Mouse (Mus musculus) lung, postnatal 0 days (tissue): ENCODE data around the gene Catsper4. TPM values are rescaled to one million over a fixed set of nuclear protein-coding genes. Genes with fewer than 3 reads are reported as not detected.

Source experiments
- ATAC-seq: fragments of 200-750 bp; cut with Nextera tagmentation; 2 replicates; pipeline ENCODE4 v1.8.0; 2017; ENCODE audit warnings: moderate library complexity
- DNase-seq: peaks from one replicate; pipeline ENCODE4 v3.0.0-alpha.2; 2016; ENCODE audit warnings: low spot score
- H3K27ac ChIP-seq: fragments of 300-500 bp; sonication (generic); 2 replicates; pipeline ENCODE4 v1.5.1; 2014; ENCODE audit warnings: antibody characterized with exemption, mild to moderate bottlenecking, low read length, mixed read lengths
- H3K27me3 ChIP-seq: fragments of 300-500 bp; sonication (generic); replicated peaks from 2 replicates; pipeline ENCODE4 v1.6.1; 2014; ENCODE audit warnings: low read length, mixed read lengths; ENCODE audit not compliant: insufficient read depth
- H3K36me3 ChIP-seq: fragments of 300-500 bp; sonication (generic); 2 replicates; pipeline ENCODE4 v1.6.1; 2014; ENCODE audit warnings: low read length, mixed read lengths; ENCODE audit not compliant: insufficient read depth
- H3K4me1 ChIP-seq: fragments of 300-500 bp; sonication (generic); 2 replicates; pipeline ENCODE4 v1.6.1; 2014; ENCODE audit warnings: antibody characterized with exemption, low read depth, low read length, mixed read lengths; ENCODE audit not compliant: insufficient read depth
- H3K4me2 ChIP-seq: fragments of 300-500 bp; sonication (generic); replicated peaks from 2 replicates; pipeline ENCODE4 v1.6.1; 2014; ENCODE audit warnings: low read depth, mild to moderate bottlenecking, low read length, moderate library complexity, mixed read lengths
- H3K4me3 ChIP-seq: fragments of 300-500 bp; sonication (generic); 2 replicates; pipeline ENCODE4 v1.5.1; 2014; ENCODE audit warnings: low read depth, low read length
- H3K9ac ChIP-seq: fragments of 300-500 bp; sonication (generic); replicated peaks from 2 replicates; pipeline ENCODE4 v1.6.1; 2014; ENCODE audit warnings: low read depth, mild to moderate bottlenecking
- H3K9me3 ChIP-seq: fragments of 300-500 bp; sonication (generic); 2 replicates; pipeline ENCODE4 v1.6.1; 2016; ENCODE audit warnings: low read length, mixed read lengths
- CTCF ChIP-seq: IDR thresholded peaks from 2 replicates; pipeline ENCODE4 v1.5.1; 2016; ENCODE audit warnings: antibody characterized with exemption, mild to moderate bottlenecking
- EP300 ChIP-seq: IDR thresholded peaks from 2 replicates; pipeline ENCODE4 v1.6.1; 2016; ENCODE audit warnings: antibody characterized with exemption, mild to moderate bottlenecking, control low read depth
- WGBS: fragments of 180-500 bp; shearing (Covaris S2); extraction: QIAGEN DNeasy Blood & Tissue Kit; methylation state at CpG from one replicate; pipeline ENCODE4 v1.1.7; 2014; 5-methylcytosine and 5-hydroxymethylcytosine counted together
- polyA plus RNA-seq: library from polyadenylated mRNA; unstranded; fragments of >200 nt; fragmentation: Nextera tagmentation; extraction: Ambion mirVana; gene quantifications from 2 replicates; pipeline ENCODE4 v1.2.1, GENCODE M21; 2015

Catsper4 gene
- polyA plus RNA-seq, 1 experiment from 2014 or later: 0.25 TPM

- Histone ChIP-seq H3K9ac (no peak overlapping the region), H3K4me3 (no peak overlapping the region), H3K27ac (peak overlapping the region; percentile 51), H3K4me1 (peaks cover 17% of the 10 kb centered on the region), H3K27me3 (peaks cover 21% of the 10 kb centered on the region), H3K36me3 (no peaks in the 10 kb centered on the region), H3K4me2 (no peak overlapping the region), H3K9me3 (no peaks in the 10 kb centered on the region)
- no peak for TF ChIP-seq EP300
- no peak for TF ChIP-seq CTCF
- ATAC-seq: 0 out of 2 replicates have a peak, but pooled peaks have one; percentile 20
- peak; percentile 39 for DNase-seq
- WGBS: 50% methylated on average over 4 of the region's 4 CpGs
These were observed 28.7 kb upstream of the Catsper4 start for GRCm38 (mm10) chr4:134255854-134256253.

- H3K4me1 ChIP-seq: peaks cover 20% of the 10 kb centered on the region
- whole genome bisulfite sequencing: 52% methylated on average over 3 of the region's 3 CpGs
These were observed 27.7 kb upstream of the Catsper4 start for GRCm38 (mm10) chr4:134254835-134255234.

GRCm38 (mm10) chr4:134253722-134254324 lies 26.6 kb upstream of the Catsper4 start, which contains the start of gene Grrp1:
Grrp1 (minus strand) TSS chr4:134254106.
- H3K36me3 ChIP-seq: no peaks in the 10 kb centered on the region
- no peak for TF ChIP-seq EP300
- no peak for TF ChIP-seq CTCF
- H3K27ac ChIP-seq: peak within 1 kb of the TSS; percentile 60
- peaks cover 20% of the 10 kb centered on the region for H3K4me1 ChIP-seq
- ATAC-seq (peak; percentile 7; the same call in 1 of the 2 replicates), DNase-seq (peak; percentile 45)
- WGBS: 2% methylated on average over 13 of the region's 13 CpGs
- no peaks in the 10 kb centered on the region for H3K9me3 ChIP-seq
- peak within 1 kb of the TSS; percentile 43 for H3K4me3 ChIP-seq
- H3K4me2 ChIP-seq: peak within 1 kb of the TSS; percentile 84
- H3K27me3 ChIP-seq: peaks cover 24% of the 10 kb centered on the region
- H3K9ac ChIP-seq: peak within 1 kb of the TSS; percentile 23; the same call in 1 of the 2 replicates

More at GRCm38 (mm10) chr4:134254835-134255234, 27.7 kb upstream of the Catsper4 start:
- no peaks in the 10 kb centered on the region for H3K9me3 ChIP-seq
- H3K9ac ChIP-seq: no peak overlapping the region
- no peak for ATAC-seq
- H3K4me2 ChIP-seq: no peak overlapping the region
- H3K27ac ChIP-seq: no peak overlapping the region
- peaks cover 24% of the 10 kb centered on the region for H3K27me3 ChIP-seq
- no peaks in the 10 kb centered on the region for H3K36me3 ChIP-seq
- no peak for DNase-seq
- TF ChIP-seq CTCF (no peak), EP300 (no peak)
- H3K4me3 ChIP-seq: no peak overlapping the region

- no peak for DNase-seq
- ATAC-seq: no peak
- H3K4me2 ChIP-seq: peak overlapping the region; percentile 84
- H3K4me3 ChIP-seq: peak overlapping the region; percentile 43
- TF ChIP-seq EP300 (no peak), CTCF (no peak)
- 27% methylated on average over 15 of the region's 15 CpGs for WGBS
- H3K9ac ChIP-seq: peak overlapping the region; percentile 23; the same call in 1 of the 2 replicates
- H3K36me3 ChIP-seq: no peaks in the 10 kb centered on the region
- peaks cover 24% of the 10 kb centered on the region for H3K27me3 ChIP-seq
- peak overlapping the region; percentile 60 for H3K27ac ChIP-seq
- H3K4me1 ChIP-seq: peaks cover 20% of the 10 kb centered on the region
- H3K9me3 ChIP-seq: no peaks in the 10 kb centered on the region
These were observed 25.9 kb upstream of the Catsper4 start for GRCm38 (mm10) chr4:134252911-134253721.

GRCm38 (mm10) chr4:134252131-134252910 lies 25.1 kb upstream of the Catsper4 start:
- Histone ChIP-seq H3K4me3 (peak overlapping the region; percentile 43), H3K4me1 (peaks cover 20% of the 10 kb centered on the region), H3K27me3 (peaks cover 24% of the 10 kb centered on the region), H3K9ac (no peak overlapping the region), H3K27ac (peak overlapping the region; percentile 60), H3K4me2 (peak overlapping the region; percentile 84), H3K36me3 (no peaks in the 10 kb centered on the region), H3K9me3 (no peaks in the 10 kb centered on the region)
- WGBS: 17% methylated on average over 22 of the region's 22 CpGs
- TF ChIP-seq CTCF (no peak), EP300 (peak; percentile 37; the same call in 1 of the 2 replicates)
- peak; percentile 54 for ATAC-seq
- peak; percentile 44 for DNase-seq
